Mouse (Mus musculus) left cerebral cortex, postnatal 25 days (tissue): ENCODE results near the gene Gucy2e. TPM values are rescaled to one million over a fixed set of nuclear protein-coding genes. Genes with fewer than 3 reads are reported as not detected.

Experiments used
- DNase-seq, 2 experiments: peaks; one replicate each; pipeline ENCODE4 v3.0.0; 2022; ENCODE audit warnings: low spot score in 2 of 2, mixed read lengths in 1 of 2
- intact Hi-C: fragments of 180-260 bp; cut with DNase I; formaldehyde crosslinking; loops from one replicate; pipeline ENCODE4 v1.15.1; 2025
- total RNA-seq, 2 experiments: library from RNA; stranded (reverse); gene quantifications; 2 replicates each; pipeline ENCODE4 v1.2.3; 2021

The Gucy2e gene
- total RNA-seq, 2 experiments from 2014 or later: 0.80 to 0.94 TPM

GRCm38 (mm10) chr11:69192840-69193239 lies 44.0 kb downstream of the Gucy2e start:
- intact Hi-C loops: loop anchor here (1.0 to 5.0 kb wide), 2 partner anchors 52 to 319 kb away; no protein-coding TSS in a partner anchor
- DNase-seq: peak; percentile 28 to 48

DNA sequence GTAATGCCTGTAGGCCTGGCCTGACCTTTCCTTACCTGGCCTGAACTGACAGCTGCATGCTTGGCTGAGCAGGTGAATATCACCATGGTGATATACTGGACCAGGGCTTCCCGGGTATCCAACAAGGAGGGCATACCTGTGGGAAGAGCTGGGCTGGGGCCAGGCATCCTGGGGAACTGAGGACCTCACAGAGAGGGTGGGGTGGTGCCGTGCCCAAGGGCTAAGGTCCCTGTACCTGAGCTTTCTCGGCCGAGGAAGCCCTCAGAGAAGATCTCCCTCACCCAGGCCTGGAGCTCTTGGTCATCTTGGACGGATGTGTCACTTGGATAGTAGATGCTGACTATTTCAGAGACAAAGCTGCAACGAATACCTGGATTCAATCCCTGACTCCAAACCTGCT lies 50.9 kb downstream of the Gucy2e start:
- no peak for DNase-seq
- intact Hi-C loops: loop anchor here (2.0 kb wide), 1 partner anchor 27 kb away; no protein-coding TSS in a partner anchor

GRCm38 (mm10) chr11:69185031-69185430 lies 51.8 kb downstream of the Gucy2e start:
- intact Hi-C loops: no loop called here
- no peak for DNase-seq

DNA sequence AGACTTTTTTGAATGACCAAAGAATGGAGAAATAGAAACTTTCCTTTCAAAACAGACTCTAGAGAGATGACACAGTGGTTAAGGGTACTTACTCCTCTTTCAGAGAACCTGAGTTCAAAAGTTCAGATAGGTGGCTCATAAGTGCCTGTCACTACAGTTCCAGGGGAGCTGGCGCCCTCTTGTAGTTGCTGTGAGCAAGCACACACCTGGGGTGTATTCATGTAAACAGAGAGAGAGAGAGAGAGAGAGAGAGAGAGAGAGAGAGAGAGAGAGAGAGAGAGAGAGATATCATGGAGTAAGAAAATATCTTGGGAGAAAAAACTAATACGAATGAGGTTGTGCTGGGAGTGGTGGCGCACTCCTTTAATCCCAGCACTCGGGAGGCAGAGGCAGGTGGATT lies 56.7 kb downstream of the Gucy2e start:
- DNase-seq: no peak

GRCm38 (mm10) chr11:69179512-69179911 lies 57.3 kb downstream of the Gucy2e start:
- intact Hi-C loops: no loop called here
- no peak for DNase-seq

More for the DNA sequence above, 56.7 kb downstream of the Gucy2e start:
- intact Hi-C loops: no loop called here

DNA sequence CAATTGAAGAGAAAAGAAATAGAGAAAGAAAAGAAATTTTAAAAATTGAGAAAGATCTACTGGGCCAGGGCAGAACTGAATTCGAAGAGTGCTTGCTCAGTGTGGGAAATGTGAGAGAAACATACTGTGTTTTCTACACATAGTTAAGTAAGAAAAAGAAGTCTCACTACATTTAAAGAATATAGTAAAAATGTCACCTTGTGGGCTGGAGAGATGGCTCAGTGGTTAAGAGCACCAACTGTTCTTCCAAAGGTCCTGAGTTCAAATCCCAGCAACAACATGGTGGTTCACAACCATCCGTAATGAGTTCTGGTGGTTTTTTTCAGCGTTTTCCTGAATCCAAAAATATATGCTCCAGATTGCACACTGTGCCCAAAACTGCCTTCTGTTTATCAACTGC lies 58.3 kb downstream of the Gucy2e start:
- intact Hi-C loops: no loop called here

GRCm38 (mm10) chr11:69174722-69175121 lies 62.1 kb downstream of the Gucy2e start:
- no peak for DNase-seq
- intact Hi-C loops: no loop called here

More for the DNA sequence above, 58.3 kb downstream of the Gucy2e start:
- DNase-seq: no peak

- DNase-seq: no peak
- intact Hi-C loops: no loop called here
Measured at GRCm38 (mm10) chr11:69172606-69173005, 64.2 kb downstream of the Gucy2e start.

DNA sequence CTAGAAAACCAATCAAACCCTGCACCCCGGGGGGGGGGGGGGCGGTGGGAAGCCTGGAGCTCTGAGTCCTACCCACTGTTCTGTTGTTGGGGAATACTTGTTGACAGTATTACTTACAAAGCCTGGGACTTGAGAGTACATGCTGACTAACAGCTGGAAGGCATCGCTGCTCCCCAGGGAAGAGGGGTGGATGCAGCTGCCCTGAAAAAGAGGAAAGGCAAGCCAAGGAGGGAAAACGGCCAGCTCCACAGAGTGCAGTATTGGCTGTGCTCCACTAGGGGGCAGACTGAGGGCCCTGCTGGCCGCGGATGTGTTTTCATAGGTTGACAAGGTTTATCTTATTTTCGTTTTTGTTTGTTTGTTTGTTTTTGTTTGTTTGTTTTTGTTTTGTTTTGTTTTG lies 65.2 kb downstream of the Gucy2e start:
- DNase-seq: no peak
- intact Hi-C loops: no loop called here

- intact Hi-C loops: no loop called here
- peak in 1 of 2 experiments; percentile 85 for DNase-seq
Measured at GRCm38 (mm10) chr11:69169313-69169712, 67.5 kb downstream of the Gucy2e start.

Other genes with a start within 250 kb of the Gucy2e start
- 10 to 100 TPM; 17.3 to 18.9 TPM for gene Pfas, start 228.6 kb downstream of the Gucy2e start, total RNA-seq
- 10 to 100 TPM; 35.1 to 35.8 TPM for gene Ctc1, start 221.1 kb downstream of the Gucy2e start, total RNA-seq
- gene Aurkb, start 191.4 kb downstream of the Gucy2e start, total RNA-seq: under 1 TPM; 0.73 to 0.99 TPM
- 10 to 100 TPM; 29.1 to 29.5 TPM for gene Borcs6, start 177.3 kb downstream of the Gucy2e start, total RNA-seq
- 10 to 100 TPM; 16.9 to 18.2 TPM for gene Tmem107, start 166.2 kb downstream of the Gucy2e start, total RNA-seq
- 1,000 to 10,000 TPM; 1,099 to 1,151 TPM for gene Vamp2, start 148.5 kb downstream of the Gucy2e start, total RNA-seq
- 100 to 1,000 TPM in 1 of 2 experiments, 10 to 100 TPM in 1; 98.9 to 108 TPM for gene Per1, start 141.8 kb downstream of the Gucy2e start, total RNA-seq
- under 1 TPM; 0.39 to 0.48 TPM for gene Hes7, start 116.6 kb downstream of the Gucy2e start, total RNA-seq
- gene 9130213A22Rik, start 114.4 kb downstream of the Gucy2e start, total RNA-seq: 1 to 10 TPM in 1 of 2 experiments, under 1 TPM in 1; 0.44 to 1.1 TPM
- gene Aloxe3, start 111.1 kb downstream of the Gucy2e start, total RNA-seq: 1 to 10 TPM; 3.1 to 6.4 TPM
- 1 to 10 TPM; 3.1 to 6.6 TPM for gene Alox12b, start 80.0 kb downstream of the Gucy2e start, total RNA-seq
- gene Alox8, start 39.2 kb downstream of the Gucy2e start, total RNA-seq: 1 to 10 TPM; 3.6 to 5.1 TPM
- 10 to 100 TPM; 14.2 to 18.3 TPM for gene Cntrob, start 86.7 kb upstream of the Gucy2e start, total RNA-seq
- gene Trappc1, start 86.9 kb upstream of the Gucy2e start, total RNA-seq: 10 to 100 TPM; 59.0 to 60.5 TPM
- 10 to 100 TPM; 67.1 to 68.0 TPM for gene Kcnab3, start 89.2 kb upstream of the Gucy2e start, total RNA-seq
- 100 to 1,000 TPM; 141 to 143 TPM for gene Rnf227, start 103.4 kb upstream of the Gucy2e start, total RNA-seq
- 100 to 1,000 TPM; 449 to 474 TPM for gene Chd3, start 132.4 kb upstream of the Gucy2e start, total RNA-seq
- gene Naa38, start 158.5 kb upstream of the Gucy2e start, total RNA-seq: 100 to 1,000 TPM; 105 to 109 TPM
- 10 to 100 TPM; 35.9 to 41.3 TPM for gene Cyb5d1, start 158.6 kb upstream of the Gucy2e start, total RNA-seq
- gene Tmem88, start 161.2 kb upstream of the Gucy2e start, total RNA-seq: 1 to 10 TPM; 3.6 to 3.8 TPM
- gene Kdm6b, start 176.6 kb upstream of the Gucy2e start, total RNA-seq: 10 to 100 TPM; 23.3 to 25.3 TPM